Mouse (Mus musculus) cerebellum, postnatal 14 days (tissue): ENCODE measurements around the gene Adgrg3.
A peak's percentile ranks its signal among the peaks of the same experiment; 100 is the strongest.

ENCODE experiments used
- DNase-seq, 2 experiments: peaks; one replicate each; pipeline ENCODE4 v3.0.0; 2021; ENCODE audit warnings: mixed read lengths in 2 of 2

The Adgrg3 gene

GRCm38 (mm10) chr8:94992996-94993724, 24.3 kb upstream of the Adgrg3 start:
- DNase-seq: peak; percentile 51 to 72

GRCm38 (mm10) chr8:94994006-94994405, 23.5 kb upstream of the Adgrg3 start:
- DNase-seq: peak; percentile 85 to 92

- no peak for DNase-seq
These were observed 23.0 kb upstream of the Adgrg3 start for GRCm38 (mm10) chr8:94994510-94994909.

- DNase-seq: peak; percentile 36 to 44
These were observed 22.1 kb upstream of the Adgrg3 start for GRCm38 (mm10) chr8:94995336-94995893.

GRCm38 (mm10) chr8:94996037-94996436, 21.5 kb upstream of the Adgrg3 start:
- DNase-seq: no peak

GRCm38 (mm10) chr8:94996899-94997856, 20.3 kb upstream of the Adgrg3 start:
- DNase-seq: peak; percentile 43 to 72

- DNase-seq: peak in 1 of 2 experiments; percentile 7
These were observed 19.6 kb upstream of the Adgrg3 start for GRCm38 (mm10) chr8:94997857-94998243.

- peak in 1 of 2 experiments; percentile 6 for DNase-seq
These were observed 19.1 kb upstream of the Adgrg3 start for GRCm38 (mm10) chr8:94998431-94998830.

GRCm38 (mm10) chr8:94999004-94999403, 18.5 kb upstream of the Adgrg3 start:
- no peak for DNase-seq

- no peak for DNase-seq
These were observed 17.5 kb upstream of the Adgrg3 start for GRCm38 (mm10) chr8:94999956-95000355.

GRCm38 (mm10) chr8:95000684-95001083, 16.8 kb upstream of the Adgrg3 start:
- DNase-seq: peak; percentile 37 to 50

- peak in 1 of 2 experiments; percentile 4 for DNase-seq
These were observed 16.3 kb upstream of the Adgrg3 start for GRCm38 (mm10) chr8:95001165-95001564.

GRCm38 (mm10) chr8:95001655-95002054, 15.8 kb upstream of the Adgrg3 start:
- DNase-seq: peak; percentile 83 to 88

- peak; percentile 21 to 47 for DNase-seq
These were observed 15.3 kb upstream of the Adgrg3 start for GRCm38 (mm10) chr8:95002089-95002655.

GRCm38 (mm10) chr8:95012442-95012919, 5.0 kb upstream of the Adgrg3 start:
- DNase-seq: no peak

GRCm38 (mm10) chr8:95015866-95016265, 1.6 kb upstream of the Adgrg3 start:
- DNase-seq: no peak

- DNase-seq: no peak
These were observed 808 bp upstream of the Adgrg3 start for GRCm38 (mm10) chr8:95016684-95017083.

GRCm38 (mm10) chr8:95017969-95018635, 610 bp downstream of the Adgrg3 start:
- DNase-seq: no peak

- no peak for DNase-seq
These were observed 2.8 kb downstream of the Adgrg3 start for GRCm38 (mm10) chr8:95020293-95020777.

GRCm38 (mm10) chr8:95020821-95021220, 3.3 kb downstream of the Adgrg3 start:
- no peak for DNase-seq

- no peak for DNase-seq
These were observed 5.7 kb downstream of the Adgrg3 start for GRCm38 (mm10) chr8:95023201-95023600.

- DNase-seq: no peak
These were observed 6.9 kb downstream of the Adgrg3 start for GRCm38 (mm10) chr8:95024387-95024786.
